Mouse (Mus musculus) left cerebral cortex, postnatal 36 days (tissue): ENCODE measurements around the gene Npb. TPM values are rescaled to one million over a fixed set of nuclear protein-coding genes. Genes with fewer than 3 reads are reported as not detected.
"Not testable (repeated sequence)": the region's sequence is repeated elsewhere in the genome, so short reads cannot be mapped to it uniquely, and the experiment has no call there.

Experiments
- DNase-seq, 2 experiments: peaks; one replicate each; pipeline ENCODE4 v3.0.0; 2021 to 2022; ENCODE audit warnings: low spot score in 2 of 2, mixed read lengths in 1 of 2
- intact Hi-C: fragments of 180-260 bp; cut with DNase I; formaldehyde crosslinking; loops from one replicate; pipeline ENCODE4 v1.15.1; 2025
- total RNA-seq, 2 experiments: library from RNA; stranded (reverse); gene quantifications; 2 replicates each; pipeline ENCODE4 v1.2.3; 2021

Gene Npb
- 1 to 10 TPM in 1 of 2 experiments, not detected in 1; 1.2 TPM for total RNA-seq

- no peak for DNase-seq
- intact Hi-C loops, result no loop called here
Measured at GRCm38 (mm10) chr11:120608241-120609034, at the start of gene Npb. TSS of gene Npb (plus strand) at chr11:120608477.

GRCm38 (mm10) chr11:120558843-120559242 lies 49.4 kb upstream of the Npb start:
- intact Hi-C loops, DNase-seq: not testable (repeated sequence)

- intact Hi-C loops, result no loop called here
- DNase-seq, result no peak
Measured at GRCm38 (mm10) chr11:120560952-120561728, 47.1 kb upstream of the Npb start.

- no peak for DNase-seq
- intact Hi-C loops, result no loop called here
Measured at GRCm38 (mm10) chr11:120562949-120563348, 45.3 kb upstream of the Npb start.

GRCm38 (mm10) chr11:120565114-120565513 lies 43.2 kb upstream of the Npb start:
- intact Hi-C loops, result no loop called here
- DNase-seq, result peak in 1 of 2 experiments; percentile 11

GRCm38 (mm10) chr11:120568324-120568723 lies 40.0 kb upstream of the Npb start:
- DNase-seq, result no peak
- intact Hi-C loops, result no loop called here

GRCm38 (mm10) chr11:120571122-120571521 lies 37.2 kb upstream of the Npb start:
- intact Hi-C loops, result loop anchor here (2.0 to 10.0 kb wide), 2 partner anchors 56 to 86 kb away; partner anchors contain the start of gene Mrpl12
- no peak for DNase-seq

GRCm38 (mm10) chr11:120571754-120572416 lies 36.4 kb upstream of the Npb start:
- intact Hi-C loops, result loop anchor here (2.0 to 10.0 kb wide), 2 partner anchors 57 to 87 kb away; partner anchors contain the start of gene Mrpl12
- DNase-seq, result no peak

- intact Hi-C loops, result loop anchor here (10.0 kb wide), 1 partner anchor 88 kb away; the partner anchor contains the start of gene Mrpl12
- peak in 1 of 2 experiments; percentile 18 for DNase-seq
Measured at GRCm38 (mm10) chr11:120572417-120572751, 35.9 kb upstream of the Npb start.

GRCm38 (mm10) chr11:120572752-120573584 lies 35.3 kb upstream of the Npb start, which contains the start of gene P4hb:
TSS of gene P4hb (minus strand) at chr11:120573253.
- DNase-seq, result peak; percentile 100
- intact Hi-C loops, result loop anchor here (1.0 to 10.0 kb wide), 2 partner anchors 8 to 88 kb away; partner anchors contain the start of genes Arhgdia and Mrpl12

- no peak for DNase-seq
- intact Hi-C loops, result loop anchor here (1.0 to 10.0 kb wide), 2 partner anchors 8 to 89 kb away; partner anchors contain the start of genes Arhgdia and Mrpl12
Measured at GRCm38 (mm10) chr11:120573585-120574277, 34.5 kb upstream of the Npb start.

GRCm38 (mm10) chr11:120574278-120574600 lies 34.0 kb upstream of the Npb start:
- intact Hi-C loops, result loop anchor here (10.0 kb wide), 1 partner anchor 89 kb away; the partner anchor contains the start of gene Mrpl12
- no peak for DNase-seq

GRCm38 (mm10) chr11:120575046-120575445 lies 33.2 kb upstream of the Npb start:
- intact Hi-C loops, result loop anchor here (10.0 kb wide), 1 partner anchor 90 kb away; the partner anchor contains the start of gene Mrpl12
- no peak for DNase-seq

GRCm38 (mm10) chr11:120575940-120576339 lies 32.3 kb upstream of the Npb start:
- no peak for DNase-seq
- intact Hi-C loops, result loop anchor here (10.0 kb wide), 1 partner anchor 91 kb away; the partner anchor contains the start of gene Mrpl12

- intact Hi-C loops, result loop anchor here (10.0 kb wide), 1 partner anchor 92 kb away; the partner anchor contains the start of gene Mrpl12
- no peak for DNase-seq
Measured at GRCm38 (mm10) chr11:120576365-120576981, 31.8 kb upstream of the Npb start.

GRCm38 (mm10) chr11:120577211-120578023 lies 30.9 kb upstream of the Npb start:
- DNase-seq, result no peak
- intact Hi-C loops, result loop anchor here (10.0 kb wide), 1 partner anchor 93 kb away; the partner anchor contains the start of gene Mrpl12
